Mouse (Mus musculus) hindbrain, postnatal 0 days (tissue): Measurements from ENCODE around the gene Bpifc. TPM values are rescaled to one million over a fixed set of nuclear protein-coding genes. Genes with fewer than 3 reads are reported as not detected.

Experiments
- ATAC-seq: fragments of 200-750 bp; cut with Nextera tagmentation; 2 replicates; pipeline ENCODE4 v1.8.0; 2017; ENCODE audit warnings: mild to moderate bottlenecking, moderate TSS enrichment, moderate library complexity
- DNase-seq: peaks from one replicate; pipeline ENCODE4 v3.0.0-alpha.2; 2015; ENCODE audit warnings: low spot score
- H3K27ac ChIP-seq: fragments of 300-500 bp; sonication (generic); 2 replicates; pipeline ENCODE4 v1.5.1; 2014; ENCODE audit warnings: mild to moderate bottlenecking
- H3K27me3 ChIP-seq: fragments of 300-500 bp; sonication (generic); 2 replicates; pipeline ENCODE4 v1.6.1; 2014; ENCODE audit warnings: low read length, mixed read lengths; ENCODE audit not compliant: insufficient read depth
- H3K36me3 ChIP-seq: fragments of 300-500 bp; sonication (generic); 2 replicates; pipeline ENCODE4 v1.6.1; 2014; ENCODE audit warnings: low read length, mixed read lengths; ENCODE audit not compliant: insufficient read depth
- H3K4me1 ChIP-seq: fragments of 300-500 bp; sonication (generic); 2 replicates; pipeline ENCODE4 v1.6.1; 2014; ENCODE audit warnings: antibody characterized with exemption, low read length, mixed read lengths; ENCODE audit not compliant: insufficient read depth
- H3K4me2 ChIP-seq: fragments of 300-500 bp; sonication (generic); 2 replicates; pipeline ENCODE4 v1.6.1; 2014; ENCODE audit warnings: low read depth, mild to moderate bottlenecking, low read length, moderate library complexity, mixed read lengths
- H3K4me3 ChIP-seq: fragments of 300-500 bp; sonication (generic); 2 replicates; pipeline ENCODE4 v1.5.1; 2014; ENCODE audit warnings: low read length
- H3K9ac ChIP-seq: fragments of 300-500 bp; sonication (generic); replicated peaks from 2 replicates; pipeline ENCODE4 v1.6.1; 2014; ENCODE audit warnings: mild to moderate bottlenecking, low read length, moderate library complexity, mixed read lengths
- H3K9me3 ChIP-seq: fragments of 300-500 bp; sonication (generic); 2 replicates; pipeline ENCODE4 v1.6.1; 2016; ENCODE audit warnings: low read length, mixed read lengths
- CTCF ChIP-seq: IDR thresholded peaks from 2 replicates; pipeline ENCODE4 v1.5.1; 2016; ENCODE audit warnings: antibody characterized with exemption, control low read depth, low read depth
- WGBS: fragments of 180-500 bp; shearing (Covaris S2); extraction: QIAGEN DNeasy Blood & Tissue Kit; methylation state at CpG from one replicate; pipeline ENCODE4 v1.1.7; 2014; 5-methylcytosine and 5-hydroxymethylcytosine counted together
- polyA plus RNA-seq: library from polyadenylated mRNA; unstranded; fragments of >200 nt; fragmentation: Nextera tagmentation; extraction: Ambion mirVana; gene quantifications from 2 replicates; pipeline ENCODE4 v1.2.1, GENCODE M21; 2015
- total RNA-seq: library from RNA; depleted of rRNA; stranded (reverse); fragments of >200 nt; gene quantifications from 2 replicates; pipeline ENCODE4 v1.2.3, GENCODE M21; 2014; rRNA removed

Gene Bpifc
- total and polyA plus RNA-seq, 2 experiments from 2014 or later = 0.11 TPM; not detected in 1

- ATAC-seq (no peak), DNase-seq (peak; percentile 7)
- H3K36me3 ChIP-seq = no peaks in the 10 kb centered on the region
- peaks cover 8% of the 10 kb centered on the region for H3K4me1 ChIP-seq
- WGBS = 31% methylated on average over 11 of the region's 11 CpGs
- H3K27ac ChIP-seq = no peak overlapping the region
- TF ChIP-seq CTCF = no peak
- peak overlapping the region; percentile 72 for H3K4me2 ChIP-seq
- no peaks in the 10 kb centered on the region for H3K9me3 ChIP-seq
- peak overlapping the region; percentile 58 for H3K9ac ChIP-seq
- H3K4me3 ChIP-seq = peak overlapping the region; percentile 55
- no peaks in the 10 kb centered on the region for H3K27me3 ChIP-seq
These were observed 82.5 kb downstream of the Bpifc start for GRCm38 (mm10) chr10:85929208-85929591.

- Histone ChIP-seq H3K27me3 (no peaks in the 10 kb centered on the region), H3K27ac (0 out of 2 replicates have a peak overlapping the region, but pooled peaks have one; percentile 32), H3K4me1 (peaks cover 8% of the 10 kb centered on the region), H3K4me2 (peak overlapping the region; percentile 72), H3K4me3 (peak overlapping the region; percentile 55), H3K9ac (peak overlapping the region; percentile 58), H3K9me3 (no peaks in the 10 kb centered on the region), H3K36me3 (no peaks in the 10 kb centered on the region)
- DNase-seq = peak; percentile 92
- WGBS = under 1% methylated on average over 63 of the region's 63 CpGs
- TF ChIP-seq CTCF = peak; percentile 64
- peak; percentile 92 for ATAC-seq
These were observed 83.0 kb downstream of the Bpifc start for GRCm38 (mm10) chr10:85928499-85929207.

- peak; percentile 23 for TF ChIP-seq CTCF
- ATAC-seq = 0 out of 2 replicates have a peak, but pooled peaks have one; percentile 5
- peak within 1 kb of the TSS; percentile 58 for H3K9ac ChIP-seq
- peaks cover 8% of the 10 kb centered on the region for H3K4me1 ChIP-seq
- H3K27me3 ChIP-seq = no peaks in the 10 kb centered on the region
- H3K4me3 ChIP-seq = peak within 1 kb of the TSS; percentile 55
- peak within 1 kb of the TSS; percentile 72 for H3K4me2 ChIP-seq
- H3K9me3 ChIP-seq = no peaks in the 10 kb centered on the region
- H3K27ac ChIP-seq = no peak within 1 kb of the TSS
- peak; percentile 25 for DNase-seq
- H3K36me3 ChIP-seq = no peaks in the 10 kb centered on the region
- 2% methylated on average over 23 of the region's 23 CpGs for WGBS
These were observed 83.8 kb downstream of the Bpifc start, which contains the start of gene Ascl4 for GRCm38 (mm10) chr10:85927676-85928445. Gene Ascl4 (plus strand): TSS chr10:85927681.

GRCm38 (mm10) chr10:85916498-85917309 lies 95.0 kb downstream of the Bpifc start, which contains the start of gene Prdm4:
Gene Prdm4 (minus strand): TSS chr10:85917142.
- peaks cover 20% of the 10 kb centered on the region; the same call in 1 of the 2 replicates for H3K36me3 ChIP-seq
- DNase-seq (peak; percentile 99), ATAC-seq (peak; percentile 100)
- under 1% methylated on average over 74 of the region's 90 CpGs for WGBS
- peak; percentile 52 for TF ChIP-seq CTCF
- no peaks in the 10 kb centered on the region for H3K9me3 ChIP-seq
- peak within 1 kb of the TSS; percentile 93 for H3K4me3 ChIP-seq
- peak within 1 kb of the TSS; percentile 87 for H3K27ac ChIP-seq
- H3K4me2 ChIP-seq = peak within 1 kb of the TSS; percentile 78
- H3K4me1 ChIP-seq = peaks cover 11% of the 10 kb centered on the region; the same call in 1 of the 2 replicates
- no peaks in the 10 kb centered on the region for H3K27me3 ChIP-seq
- peak within 1 kb of the TSS; percentile 83 for H3K9ac ChIP-seq

Other genes starting within 250 kb of the Bpifc start
- 36.3 and 42.1 TPM in 2 replicates for gene Pwp1, start 182.4 kb downstream of the Bpifc start, total RNA-seq
- gene Pwp1, start 182.4 kb downstream of the Bpifc start, polyA plus RNA-seq = 50.2 and 50.6 TPM in 2 replicates
- 52.8 and 56.8 TPM in 2 replicates for gene Prdm4, start 94.8 kb downstream of the Bpifc start, total RNA-seq
- gene Prdm4, start 94.8 kb downstream of the Bpifc start, polyA plus RNA-seq = 11.7 and 11.8 TPM in 2 replicates
- gene Ascl4, start 84.2 kb downstream of the Bpifc start, total RNA-seq = 0.14 and 0.42 TPM in 2 replicates
- 0.25 and 0.34 TPM in 2 replicates for gene Ascl4, start 84.2 kb downstream of the Bpifc start, polyA plus RNA-seq
- gene Rtcb, start 54.1 kb downstream of the Bpifc start, total RNA-seq = 90.8 and 91.8 TPM in 2 replicates
- gene Rtcb, start 54.1 kb downstream of the Bpifc start, polyA plus RNA-seq = 159 and 164 TPM in 2 replicates
- 14.6 and 17.7 TPM in 2 replicates for gene Fbxo7, start 10.1 kb upstream of the Bpifc start, total RNA-seq
- 30.9 and 35.6 TPM in 2 replicates for gene Fbxo7, start 10.1 kb upstream of the Bpifc start, polyA plus RNA-seq